Mouse (Mus musculus) lung, postnatal 0 days (tissue): Measurements from ENCODE around the gene Sema6d. TPM values are rescaled to one million over a fixed set of nuclear protein-coding genes. Genes with fewer than 3 reads are reported as not detected.

ENCODE experiments used
- ATAC-seq: fragments of 200-750 bp; cut with Nextera tagmentation; 2 replicates; pipeline ENCODE4 v1.8.0; 2017; ENCODE audit warnings: moderate library complexity
- DNase-seq: peaks from one replicate; pipeline ENCODE4 v3.0.0-alpha.2; 2016; ENCODE audit warnings: low spot score
- H3K27ac ChIP-seq: fragments of 300-500 bp; sonication (generic); 2 replicates; pipeline ENCODE4 v1.5.1; 2014; ENCODE audit warnings: antibody characterized with exemption, mild to moderate bottlenecking, low read length, mixed read lengths
- H3K27me3 ChIP-seq: fragments of 300-500 bp; sonication (generic); replicated peaks from 2 replicates; pipeline ENCODE4 v1.6.1; 2014; ENCODE audit warnings: low read length, mixed read lengths; ENCODE audit not compliant: insufficient read depth
- H3K36me3 ChIP-seq: fragments of 300-500 bp; sonication (generic); 2 replicates; pipeline ENCODE4 v1.6.1; 2014; ENCODE audit warnings: low read length, mixed read lengths; ENCODE audit not compliant: insufficient read depth
- H3K4me1 ChIP-seq: fragments of 300-500 bp; sonication (generic); 2 replicates; pipeline ENCODE4 v1.6.1; 2014; ENCODE audit warnings: antibody characterized with exemption, low read depth, low read length, mixed read lengths; ENCODE audit not compliant: insufficient read depth
- H3K4me2 ChIP-seq: fragments of 300-500 bp; sonication (generic); replicated peaks from 2 replicates; pipeline ENCODE4 v1.6.1; 2014; ENCODE audit warnings: low read depth, mild to moderate bottlenecking, low read length, moderate library complexity, mixed read lengths
- H3K4me3 ChIP-seq: fragments of 300-500 bp; sonication (generic); 2 replicates; pipeline ENCODE4 v1.5.1; 2014; ENCODE audit warnings: low read depth, low read length
- H3K9ac ChIP-seq: fragments of 300-500 bp; sonication (generic); replicated peaks from 2 replicates; pipeline ENCODE4 v1.6.1; 2014; ENCODE audit warnings: low read depth, mild to moderate bottlenecking
- H3K9me3 ChIP-seq: fragments of 300-500 bp; sonication (generic); 2 replicates; pipeline ENCODE4 v1.6.1; 2016; ENCODE audit warnings: low read length, mixed read lengths
- CTCF ChIP-seq: IDR thresholded peaks from 2 replicates; pipeline ENCODE4 v1.5.1; 2016; ENCODE audit warnings: antibody characterized with exemption, mild to moderate bottlenecking
- EP300 ChIP-seq: IDR thresholded peaks from 2 replicates; pipeline ENCODE4 v1.6.1; 2016; ENCODE audit warnings: antibody characterized with exemption, mild to moderate bottlenecking, control low read depth
- WGBS: fragments of 180-500 bp; shearing (Covaris S2); extraction: QIAGEN DNeasy Blood & Tissue Kit; methylation state at CpG from one replicate; pipeline ENCODE4 v1.1.7; 2014; 5-methylcytosine and 5-hydroxymethylcytosine counted together
- polyA plus RNA-seq: library from polyadenylated mRNA; unstranded; fragments of >200 nt; fragmentation: Nextera tagmentation; extraction: Ambion mirVana; gene quantifications from 2 replicates; pipeline ENCODE4 v1.2.1, GENCODE M21; 2015

Gene Sema6d
- polyA plus RNA-seq, 1 experiment from 2014 or later: 7.4 TPM

DNA sequence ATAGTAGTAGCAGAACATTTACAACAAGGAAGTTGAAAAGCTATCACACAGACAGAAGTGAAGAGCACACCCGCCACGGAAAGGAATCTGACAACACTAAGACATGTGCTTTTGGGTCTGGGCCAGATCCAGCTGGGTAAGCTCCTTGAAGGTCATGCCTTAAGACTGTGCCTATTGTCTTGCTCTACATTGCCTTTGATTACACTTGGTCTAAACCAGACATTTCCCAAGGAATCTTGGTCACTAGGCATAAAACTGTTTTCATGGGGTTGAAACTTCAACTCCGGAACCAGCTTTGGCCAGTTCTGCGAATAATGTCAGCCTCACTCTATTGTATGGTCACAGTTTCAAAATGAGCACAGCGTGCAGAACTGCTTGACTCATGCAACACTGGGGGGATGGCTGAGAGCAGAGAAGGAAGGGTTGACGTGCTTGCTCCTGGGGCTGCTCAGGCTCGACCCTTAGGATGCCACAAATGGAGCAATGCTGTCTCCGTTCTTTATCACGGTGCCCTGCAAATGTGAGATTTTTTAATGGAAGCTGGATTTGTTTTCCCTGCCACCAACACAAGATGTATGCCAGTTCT lies 145.0 kb downstream of the Sema6d start:
- Histone ChIP-seq H3K4me2 (no peak overlapping the region), H3K4me3 (no peak overlapping the region), H3K27ac (no peak overlapping the region), H3K27me3 (no peaks in the 10 kb centered on the region), H3K36me3 (no peaks in the 10 kb centered on the region), H3K9ac (no peak overlapping the region), H3K4me1 (no peaks in the 10 kb centered on the region), H3K9me3 (no peaks in the 10 kb centered on the region)
- peak; percentile 70 for ATAC-seq
- WGBS: 56% methylated on average over 9 of the region's 9 CpGs
- DNase-seq: peak; percentile 39
- no peak for TF ChIP-seq CTCF
- TF ChIP-seq EP300: no peak

- ATAC-seq (no peak), DNase-seq (no peak)
- H3K36me3 ChIP-seq: no peaks in the 10 kb centered on the region
- WGBS: 43% methylated on average over 6 of the region's 6 CpGs
- no peaks in the 10 kb centered on the region for H3K9me3 ChIP-seq
- H3K4me1 ChIP-seq: no peaks in the 10 kb centered on the region
- no peak overlapping the region for H3K4me3 ChIP-seq
- no peak overlapping the region for H3K27ac ChIP-seq
- no peaks in the 10 kb centered on the region for H3K27me3 ChIP-seq
- TF ChIP-seq EP300 (no peak), CTCF (no peak)
- H3K9ac ChIP-seq: no peak overlapping the region
- no peak overlapping the region for H3K4me2 ChIP-seq
These were observed 145.7 kb downstream of the Sema6d start for GRCm38 (mm10) chr2:124235237-124236055.

- no peak for ATAC-seq
- WGBS: 91% methylated on average over 1 of the region's 1 CpGs
These were observed 147.1 kb downstream of the Sema6d start for GRCm38 (mm10) chr2:124236831-124237230.

GRCm38 (mm10) chr2:124243608-124244007 lies 153.8 kb downstream of the Sema6d start:
- ATAC-seq (no peak), DNase-seq (no peak)
- Histone ChIP-seq H3K27ac (no peak overlapping the region), H3K9me3 (no peaks in the 10 kb centered on the region), H3K4me2 (no peak overlapping the region), H3K4me3 (no peak overlapping the region), H3K4me1 (0 out of 2 replicates have a peak, but pooled peaks cover 2% of the 10 kb centered on the region), H3K27me3 (no peaks in the 10 kb centered on the region), H3K36me3 (no peaks in the 10 kb centered on the region), H3K9ac (no peak overlapping the region)
- WGBS: 31% methylated on average over 1 of the region's 1 CpGs
- no peak for TF ChIP-seq CTCF
- no peak for TF ChIP-seq EP300

More at GRCm38 (mm10) chr2:124236831-124237230, 147.1 kb downstream of the Sema6d start:
- no peaks in the 10 kb centered on the region for H3K27me3 ChIP-seq
- no peak for TF ChIP-seq CTCF
- no peak for TF ChIP-seq EP300
- no peak overlapping the region for H3K4me3 ChIP-seq
- H3K4me1 ChIP-seq: no peaks in the 10 kb centered on the region
- no peak overlapping the region for H3K27ac ChIP-seq
- DNase-seq: no peak
- no peaks in the 10 kb centered on the region for H3K9me3 ChIP-seq
- no peak overlapping the region for H3K9ac ChIP-seq
- no peaks in the 10 kb centered on the region for H3K36me3 ChIP-seq
- H3K4me2 ChIP-seq: no peak overlapping the region

- DNase-seq (peak; percentile 70), ATAC-seq (peak; percentile 71)
- no peak overlapping the region for H3K27ac ChIP-seq
- no peaks in the 10 kb centered on the region for H3K9me3 ChIP-seq
- TF ChIP-seq CTCF (peak; percentile 18), EP300 (no peak)
- no peak overlapping the region for H3K4me2 ChIP-seq
- no peak overlapping the region for H3K9ac ChIP-seq
- 0 out of 2 replicates have a peak, but pooled peaks cover 2% of the 10 kb centered on the region for H3K4me1 ChIP-seq
- H3K36me3 ChIP-seq: no peaks in the 10 kb centered on the region
- WGBS: 19% methylated on average over 4 of the region's 4 CpGs
- no peak overlapping the region for H3K4me3 ChIP-seq
- no peaks in the 10 kb centered on the region for H3K27me3 ChIP-seq
These were observed 154.9 kb downstream of the Sema6d start for GRCm38 (mm10) chr2:124244543-124245245.

GRCm38 (mm10) chr2:124258108-124258507 lies 168.3 kb downstream of the Sema6d start:
- no peak overlapping the region for H3K4me2 ChIP-seq
- no peaks in the 10 kb centered on the region for H3K36me3 ChIP-seq
- H3K27ac ChIP-seq: no peak overlapping the region
- H3K4me3 ChIP-seq: no peak overlapping the region
- WGBS: 57% methylated on average over 1 of the region's 1 CpGs
- no peak for TF ChIP-seq CTCF
- TF ChIP-seq EP300: no peak
- H3K9ac ChIP-seq: no peak overlapping the region
- H3K9me3 ChIP-seq: no peaks in the 10 kb centered on the region
- no peaks in the 10 kb centered on the region for H3K4me1 ChIP-seq
- ATAC-seq (no peak), DNase-seq (no peak)
- H3K27me3 ChIP-seq: no peaks in the 10 kb centered on the region
